Mouse (Mus musculus): ENCODE results near the gene Lypd3.

GRCm38 (mm10) chr7:24638026-24638856 lies 1.9 kb downstream of the Lypd3 start:
- TF ChIP-seq CTCF (IDR thresholded peaks at IDR 0.05; ENCODE audit: low read depth) (no peak), EP300 (IDR thresholded peaks at IDR 0.05; ENCODE audit: low read depth) (no peak)

Measured in liver, postnatal 0 days (tissue).